ENCODE assay signal across 17 mouse cellular contexts in genomic region chr6:82052047-82052725, GRCm38 (mm10). TPM values are rescaled to one million over a fixed set of nuclear protein-coding genes. Genes with fewer than 3 reads are reported as not detected.
DNase-seq lines count a peak whose midpoint lies in the region; ATAC-seq lines count a peak whose summit lies in the region.
"Had no signal": no experiment of that assay in that cellular context is flagged by ENCODE, and none has a peak within 500 bp of the region (broad histone marks: within the 10 kb centered on the region; RNA-seq: fewer than 3 reads in every experiment).

No protein-coding gene starts in this region.

- peak; percentile 12 for DNase-seq in adrenal gland, postnatal 10 days
- DNase-seq in adrenal gland, adult 8-10 months = no peak
- no peak for DNase-seq in liver, embryonic 13.5 days
- no peak for DNase-seq in liver, embryonic 11.5 days (ENCODE audit: low spot score)
- DNase-seq in lung, postnatal 25 days (ENCODE audit: low spot score) = peak; percentile 28
- no peak for DNase-seq in Muller cell, postnatal 12 days (ENCODE audit: inconsistent ontology term)
- DNase-seq: cerebellum, adult 9-11 months; heart, adult 2 months; kidney, postnatal 4 days; midbrain, embryonic 14.5 days; thymus, postnatal 25 days had no signal

- no peak overlapping the region for H3K4me3 ChIP-seq in liver, embryonic 13.5 days (replicated peaks)
- H3K4me3 ChIP-seq in liver, embryonic 11.5 days (ENCODE audit: low read depth, low read length) = no peak overlapping the region
- no peak overlapping the region for H3K4me3 ChIP-seq in intestine, embryonic 15.5 days (replicated peaks)
- H3K4me3 ChIP-seq: heart, adult 2 months had no signal

- ATAC-seq in liver, embryonic 13.5 days (ENCODE audit: low read depth) = peak; percentile 45; the same call in 1 of the 2 replicates
- no peak for ATAC-seq in liver, embryonic 11.5 days (replicated peaks; ENCODE audit: low FRiP score)
- ATAC-seq in intestine, embryonic 15.5 days = peak; percentile 80
- ATAC-seq in activated CD4-positive, CD25-positive, alpha-beta regulatory T cell, adult 4 months = no peak
- ATAC-seq: forebrain, embryonic 14.5 days; hindbrain, postnatal 0 days; Patski had no signal

- 67% methylated on average over 6 of the region's 6 CpGs for WGBS in liver, embryonic 13.5 days (ENCODE audit: insufficient replicate concordance)
- WGBS in liver, embryonic 11.5 days = 80% methylated on average over 6 of the region's 6 CpGs
- 58% methylated on average over 6 of the region's 6 CpGs for WGBS in intestine, embryonic 15.5 days

- peaks cover 6% of the 10 kb centered on the region; the same call in 1 of the 2 replicates for H3K4me1 ChIP-seq in liver, embryonic 13.5 days (replicated peaks)
- H3K4me1 ChIP-seq in liver, embryonic 11.5 days (replicated peaks; ENCODE audit: control insufficient read depth, insufficient read depth, low read length) = no peaks in the 10 kb centered on the region
- peaks cover 12% of the 10 kb centered on the region; the same call in 1 of the 2 replicates for H3K4me1 ChIP-seq in intestine, embryonic 15.5 days (replicated peaks)

- H3K36me3 ChIP-seq in liver, embryonic 13.5 days = no peaks in the 10 kb centered on the region
- H3K36me3 ChIP-seq in liver, embryonic 11.5 days (ENCODE audit: control insufficient read depth, insufficient read depth, low read length) = no peaks in the 10 kb centered on the region
- H3K36me3 ChIP-seq in intestine, embryonic 15.5 days = no peaks in the 10 kb centered on the region

- no peak overlapping the region for H3K9ac ChIP-seq in liver, embryonic 13.5 days
- no peak overlapping the region for H3K9ac ChIP-seq in liver, embryonic 11.5 days (ENCODE audit: low read depth, low read length)
- H3K9ac ChIP-seq in intestine, embryonic 15.5 days = no peak overlapping the region

- no peaks in the 10 kb centered on the region for H3K27me3 ChIP-seq in liver, embryonic 13.5 days
- H3K27me3 ChIP-seq in liver, embryonic 11.5 days (replicated peaks; ENCODE audit: control insufficient read depth, insufficient read depth, low read length) = no peaks in the 10 kb centered on the region
- H3K27me3 ChIP-seq in intestine, embryonic 15.5 days (replicated peaks) = no peaks in the 10 kb centered on the region
- H3K27me3 ChIP-seq: Patski had no signal

- no peak overlapping the region for H3K4me2 ChIP-seq in liver, embryonic 13.5 days
- H3K4me2 ChIP-seq in liver, embryonic 11.5 days = no peak overlapping the region
- H3K4me2 ChIP-seq in intestine, embryonic 15.5 days (replicated peaks) = no peak overlapping the region

- no peaks in the 10 kb centered on the region for H3K9me3 ChIP-seq in liver, embryonic 13.5 days (replicated peaks)
- no peaks in the 10 kb centered on the region for H3K9me3 ChIP-seq in liver, embryonic 11.5 days (ENCODE audit: control insufficient read depth, low read length)
- no peaks in the 10 kb centered on the region for H3K9me3 ChIP-seq in intestine, embryonic 15.5 days

- H3K27ac ChIP-seq in liver, embryonic 13.5 days = no peak overlapping the region
- no peak overlapping the region for H3K27ac ChIP-seq in liver, embryonic 11.5 days (ENCODE audit: low read depth, low read length)
- H3K27ac ChIP-seq in intestine, embryonic 15.5 days = no peak overlapping the region
- H3K27ac ChIP-seq: hindbrain, postnatal 0 days; macrophage had no signal

RNA-seq across cellular contexts. Expression of gene Eva1a, which starts 11.3 kb away (rescaled TPM):
- 10 to 100 TPM in 1 of 2 experiments, 1 to 10 TPM in 1; 7.4 to 11.4 TPM for total RNA-seq in adrenal gland, postnatal 10 days (2021)
- 1 to 10 TPM; 1.2 to 6.2 (median 3.8) TPM for total RNA-seq in adrenal gland, adult 8-10 months (2022)
- 5.1 and 6.4 TPM in 2 replicates for polyA plus RNA-seq in liver, embryonic 13.5 days (2015; fragmentation: Nextera tagmentation; extraction: Ambion mirVana)
- 4.2 and 4.6 TPM in 2 replicates for polyA plus RNA-seq in liver, embryonic 11.5 days (2014; fragmentation: Nextera tagmentation; extraction: Ambion mirVana)
- polyA plus RNA-seq in intestine, embryonic 15.5 days (2015; fragmentation: Nextera tagmentation; extraction: Ambion mirVana) = 16.8 and 19.6 TPM in 2 replicates
- not detected for polyA plus RNA-seq in activated CD4-positive, CD25-positive, alpha-beta regulatory T cell, adult 4 months (2017; shearing (Covaris generic))
- polyA plus RNA-seq: macrophage had no signal

Comparison
In these comparisons a context has a peak if more than half of its experiments do, and no peak if none do; other contexts are left out.
1. DNase-seq: peak in adrenal gland, postnatal 10 days (single experiment) and lung, postnatal 25 days (single experiment); none in adrenal gland, adult 8-10 months (single experiment), liver, embryonic 13.5 days (single experiment), liver, embryonic 11.5 days (single experiment) and Muller cell, postnatal 12 days (single experiment).
2. ATAC-seq: peak in liver, embryonic 13.5 days (single experiment) and intestine, embryonic 15.5 days (single experiment); none in liver, embryonic 11.5 days (single experiment) and activated CD4-positive, CD25-positive, alpha-beta regulatory T cell, adult 4 months (single experiment).